Mouse (Mus musculus) heart, postnatal 0 days (tissue): ENCODE results near the gene Tpmt. TPM values are rescaled to one million over a fixed set of nuclear protein-coding genes. Genes with fewer than 3 reads are reported as not detected.
A peak's percentile ranks its signal among the peaks of the same experiment; 100 is the strongest.

ENCODE experiments used
- ATAC-seq: fragments of 200-750 bp; cut with Nextera tagmentation; 2 replicates; pipeline ENCODE4 v1.8.0; 2017; ENCODE audit warnings: low read depth, moderate number of reproducible peaks, moderate library complexity; ENCODE audit not compliant: insufficient read depth
- DNase-seq: peaks from one replicate; pipeline ENCODE4 v3.0.0-alpha.2; 2016; ENCODE audit warnings: low spot score
- H3K27ac ChIP-seq: fragments of 300-500 bp; sonication (generic); 2 replicates; pipeline ENCODE4 v1.5.1; 2014; ENCODE audit warnings: low read depth, mild to moderate bottlenecking
- H3K27me3 ChIP-seq: fragments of 300-500 bp; sonication (generic); 2 replicates; pipeline ENCODE4 v1.6.1; 2014; ENCODE audit warnings: low read length, mixed read lengths; ENCODE audit not compliant: control insufficient read depth, insufficient read depth
- H3K36me3 ChIP-seq: fragments of 300-500 bp; sonication (generic); replicated peaks from 2 replicates; pipeline ENCODE4 v1.6.1; 2014; ENCODE audit warnings: low read length, mixed read lengths; ENCODE audit not compliant: control insufficient read depth, insufficient read depth
- H3K4me1 ChIP-seq: fragments of 300-500 bp; sonication (generic); 2 replicates; pipeline ENCODE4 v1.6.1; 2014; ENCODE audit warnings: antibody characterized with exemption; ENCODE audit not compliant: control insufficient read depth, insufficient read depth
- H3K4me2 ChIP-seq: fragments of 300-500 bp; sonication (generic); 2 replicates; pipeline ENCODE4 v1.6.1; 2014; ENCODE audit warnings: low read depth, mild to moderate bottlenecking, low read length, moderate library complexity
- H3K4me3 ChIP-seq: fragments of 300-500 bp; sonication (generic); 2 replicates; pipeline ENCODE4 v1.5.1; 2014; ENCODE audit warnings: low read depth, low read length
- H3K9ac ChIP-seq: fragments of 300-500 bp; sonication (generic); replicated peaks from 2 replicates; pipeline ENCODE4 v1.6.1; 2014; ENCODE audit warnings: low read depth, low read length, mixed read lengths
- H3K9me3 ChIP-seq: fragments of 300-500 bp; sonication (generic); replicated peaks from 2 replicates; pipeline ENCODE4 v1.6.1; 2016; ENCODE audit warnings: low read length; ENCODE audit not compliant: control insufficient read depth
- CTCF ChIP-seq: IDR thresholded peaks from 2 replicates; pipeline ENCODE4 v1.5.1; 2016; ENCODE audit warnings: antibody characterized with exemption, control low read depth, low read depth
- EP300 ChIP-seq: IDR thresholded peaks from 2 replicates; pipeline ENCODE4 v1.6.1; 2016; ENCODE audit warnings: antibody characterized with exemption, low read depth
- WGBS: fragments of 180-500 bp; shearing (Covaris S2); extraction: QIAGEN DNeasy Blood & Tissue Kit; methylation state at CpG from one replicate; pipeline ENCODE4 v1.1.7; 2014; 5-methylcytosine and 5-hydroxymethylcytosine counted together
- polyA plus RNA-seq: library from polyadenylated mRNA; unstranded; fragments of >200 nt; fragmentation: Nextera tagmentation; extraction: Ambion mirVana; gene quantifications from 2 replicates; pipeline ENCODE4 v1.2.1, GENCODE M21; 2015
- total RNA-seq: library from RNA; depleted of rRNA; stranded (reverse); fragments of >200 nt; gene quantifications from 2 replicates; pipeline ENCODE4 v1.2.3, GENCODE M21; 2014; ENCODE audit warnings: low replicate concordance

Tpmt gene
- total and polyA plus RNA-seq, 2 experiments from 2014 or later, result 9.5 TPM

- 66% methylated on average over 8 of the region's 8 CpGs for WGBS
- no peak for ATAC-seq
Measured at GRCm38 (mm10) chr13:46987941-46988340, 56.6 kb downstream of the Tpmt start.

GRCm38 (mm10) chr13:46986208-46986607 lies 58.3 kb downstream of the Tpmt start:
- 36% methylated on average over 6 of the region's 6 CpGs for WGBS
- peak; percentile 70 for ATAC-seq
- Histone ChIP-seq H3K27ac (no peak overlapping the region), H3K9ac (no peak overlapping the region), H3K9me3 (no peaks in the 10 kb centered on the region), H3K4me1 (no peaks in the 10 kb centered on the region), H3K4me3 (no peak overlapping the region), H3K4me2 (peak overlapping the region; percentile 27), H3K27me3 (no peaks in the 10 kb centered on the region), H3K36me3 (no peaks in the 10 kb centered on the region)
- no peak for TF ChIP-seq EP300
- no peak for TF ChIP-seq CTCF
- peak; percentile 78 for DNase-seq

More at GRCm38 (mm10) chr13:46987941-46988340, 56.6 kb downstream of the Tpmt start:
- H3K36me3 ChIP-seq, result no peaks in the 10 kb centered on the region
- H3K9me3 ChIP-seq, result no peaks in the 10 kb centered on the region
- H3K4me2 ChIP-seq, result no peak overlapping the region
- H3K4me3 ChIP-seq, result no peak overlapping the region
- DNase-seq, result no peak
- no peak overlapping the region for H3K27ac ChIP-seq
- H3K4me1 ChIP-seq, result no peaks in the 10 kb centered on the region
- no peak for TF ChIP-seq CTCF
- TF ChIP-seq EP300, result no peak
- no peaks in the 10 kb centered on the region for H3K27me3 ChIP-seq
- no peak overlapping the region for H3K9ac ChIP-seq

GRCm38 (mm10) chr13:46983878-46984277 lies 60.7 kb downstream of the Tpmt start:
- 79% methylated on average over 2 of the region's 2 CpGs for WGBS
- H3K4me2 ChIP-seq, result no peak overlapping the region
- DNase-seq (no peak), ATAC-seq (no peak)
- H3K27me3 ChIP-seq, result no peaks in the 10 kb centered on the region
- H3K4me1 ChIP-seq, result peaks cover 16% of the 10 kb centered on the region
- no peaks in the 10 kb centered on the region for H3K9me3 ChIP-seq
- H3K27ac ChIP-seq, result no peak overlapping the region
- no peaks in the 10 kb centered on the region for H3K36me3 ChIP-seq
- TF ChIP-seq CTCF, result no peak
- no peak overlapping the region for H3K9ac ChIP-seq
- no peak overlapping the region for H3K4me3 ChIP-seq

GRCm38 (mm10) chr13:46979836-46980490 lies 64.6 kb downstream of the Tpmt start:
- TF ChIP-seq EP300, result no peak
- TF ChIP-seq CTCF, result no peak
- DNase-seq, result no peak
- no peak overlapping the region for H3K4me3 ChIP-seq
- peak overlapping the region; percentile 51; the same call in 1 of the 2 replicates for H3K27ac ChIP-seq
- H3K27me3 ChIP-seq, result no peaks in the 10 kb centered on the region
- no peaks in the 10 kb centered on the region for H3K9me3 ChIP-seq
- H3K9ac ChIP-seq, result no peak overlapping the region
- H3K36me3 ChIP-seq, result no peaks in the 10 kb centered on the region
- H3K4me1 ChIP-seq, result peaks cover 16% of the 10 kb centered on the region
- ATAC-seq, result no peak
- WGBS, result 19% methylated on average over 13 of the region's 13 CpGs
- no peak overlapping the region for H3K4me2 ChIP-seq

DNA sequence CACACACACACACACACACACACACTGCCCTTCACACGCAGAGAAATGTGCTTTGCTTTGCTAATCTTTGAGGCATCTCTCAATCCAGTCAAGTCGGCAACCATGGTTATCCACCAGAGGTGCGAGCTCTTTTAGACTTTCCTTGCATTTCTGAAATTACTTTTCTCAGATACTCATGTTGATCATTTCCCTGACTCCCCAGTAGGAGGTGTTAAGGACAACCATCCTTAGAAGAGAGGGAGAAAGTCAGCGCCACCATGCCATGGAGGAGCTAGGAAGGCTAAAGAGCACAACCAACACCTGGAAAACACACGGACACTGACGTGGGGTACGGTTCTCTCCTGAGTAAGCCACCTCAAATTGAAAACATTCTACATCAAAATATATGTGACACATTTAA lies 68.0 kb downstream of the Tpmt start:
- no peak overlapping the region for H3K4me3 ChIP-seq
- no peaks in the 10 kb centered on the region for H3K36me3 ChIP-seq
- DNase-seq, result no peak
- no peak overlapping the region for H3K4me2 ChIP-seq
- ATAC-seq, result no peak
- no peak overlapping the region for H3K9ac ChIP-seq
- WGBS, result 80% methylated on average over 7 of the region's 7 CpGs
- H3K9me3 ChIP-seq, result no peaks in the 10 kb centered on the region
- TF ChIP-seq EP300 (no peak), CTCF (peak; percentile 30)
- H3K4me1 ChIP-seq, result peaks cover 16% of the 10 kb centered on the region
- no peaks in the 10 kb centered on the region for H3K27me3 ChIP-seq
- no peak overlapping the region for H3K27ac ChIP-seq

DNA sequence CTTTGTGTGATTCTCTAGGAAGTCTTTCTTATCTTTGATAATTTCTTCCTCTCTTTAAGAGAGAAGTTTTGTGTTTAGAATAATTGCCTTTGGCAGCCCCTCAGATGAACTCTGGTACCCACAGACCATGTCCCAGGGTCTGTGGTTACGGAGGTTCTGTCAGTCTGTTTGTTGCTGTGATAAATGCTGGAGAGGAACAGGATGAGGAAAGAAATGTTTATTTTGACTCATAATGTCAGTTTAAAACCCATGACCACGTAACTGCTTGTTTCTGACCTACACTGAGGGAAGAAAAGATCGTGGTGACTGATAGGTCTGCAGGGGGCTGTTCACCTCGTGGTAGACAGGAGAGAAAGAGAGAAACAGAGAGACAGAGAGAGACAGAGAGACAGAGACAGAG lies 68.6 kb downstream of the Tpmt start:
- Histone ChIP-seq H3K4me3 (no peak overlapping the region), H3K9me3 (no peaks in the 10 kb centered on the region), H3K9ac (no peak overlapping the region), H3K27ac (no peak overlapping the region), H3K4me2 (no peak overlapping the region), H3K27me3 (no peaks in the 10 kb centered on the region), H3K36me3 (no peaks in the 10 kb centered on the region), H3K4me1 (peaks cover 16% of the 10 kb centered on the region)
- ATAC-seq (no peak), DNase-seq (no peak)
- no peak for TF ChIP-seq EP300
- TF ChIP-seq CTCF, result no peak
- 53% methylated on average over 4 of the region's 4 CpGs for WGBS
